Mouse (Mus musculus) brain, embryonic 14.5 days (tissue): Measurements from ENCODE around the gene Dhh. TPM values are rescaled to one million over a fixed set of nuclear protein-coding genes. Genes with fewer than 3 reads are reported as not detected.
"Not testable (repeated sequence)": the region's sequence is repeated elsewhere in the genome, so short reads cannot be mapped to it uniquely, and the experiment has no call there.

ENCODE experiments used
- DNase-seq: peaks from one replicate; pipeline ENCODE4 v3.0.0-alpha.2; 2011; ENCODE audit warnings: low read depth
- CTCF ChIP-seq: fragments of 200-500 bp; IDR thresholded peaks from 2 replicates; pipeline ENCODE4 v1.5.1; 2012; ENCODE audit warnings: inconsistent platforms, mild to moderate bottlenecking, moderate library complexity, borderline replicate concordance; ENCODE audit not compliant: insufficient read depth, insufficient read length; ENCODE audit errors: extremely low read depth
- POLR2A ChIP-seq: fragments of 200-500 bp; IDR thresholded peaks from 2 replicates; pipeline ENCODE4 v1.6.1; 2012; ENCODE audit warnings: mild to moderate bottlenecking, inconsistent platforms, borderline replicate concordance; ENCODE audit not compliant: poor library complexity, insufficient read depth, insufficient read length, severe bottlenecking; ENCODE audit errors: extremely low read depth
- polyA plus RNA-seq: library from polyadenylated mRNA; depleted of rRNA; stranded (reverse); fragments of >200 nt; gene quantifications from 2 replicates; pipeline ENCODE4 v1.2.3, GENCODE M21; 2012

Dhh gene
- polyA plus RNA-seq, 1 experiment: 0.88 TPM

GRCm38 (mm10) chr15:98927566-98927965 lies 29.2 kb upstream of the Dhh start:
- TF ChIP-seq POLR2A: no peak
- TF ChIP-seq CTCF: no peak
- no peak for DNase-seq

- no peak for DNase-seq
- TF ChIP-seq POLR2A (no peak), CTCF (no peak)
Observed at GRCm38 (mm10) chr15:98924682-98925081, 26.3 kb upstream of the Dhh start.

- DNase-seq: no peak
- TF ChIP-seq POLR2A: no peak
- no peak for TF ChIP-seq CTCF
Observed at GRCm38 (mm10) chr15:98923031-98923537, 24.7 kb upstream of the Dhh start.

GRCm38 (mm10) chr15:98922581-98922980 lies 24.2 kb upstream of the Dhh start:
- no peak for TF ChIP-seq CTCF
- no peak for DNase-seq

- TF ChIP-seq POLR2A: no peak
- no peak for TF ChIP-seq CTCF
- no peak for DNase-seq
Observed at GRCm38 (mm10) chr15:98921510-98921909, 23.2 kb upstream of the Dhh start.

- DNase-seq: not testable (repeated sequence)
Observed at GRCm38 (mm10) chr15:98918499-98918895, 20.2 kb upstream of the Dhh start.

GRCm38 (mm10) chr15:98917538-98918498 lies 19.5 kb upstream of the Dhh start, which contains the start of gene Lmbr1l:
Gene Lmbr1l (minus strand): TSS chr15:98918231.
- peak; percentile 49; the same call in 1 of the 2 replicates for TF ChIP-seq POLR2A
- no peak for TF ChIP-seq CTCF
- peak; percentile 100 for DNase-seq

- peak; percentile 52 for DNase-seq
- TF ChIP-seq CTCF: no peak
- TF ChIP-seq POLR2A: no peak
Observed at GRCm38 (mm10) chr15:98917091-98917490, 18.8 kb upstream of the Dhh start.

- no peak for DNase-seq
- TF ChIP-seq POLR2A (no peak), CTCF (no peak)
Observed at GRCm38 (mm10) chr15:98916016-98916415, 17.7 kb upstream of the Dhh start.

GRCm38 (mm10) chr15:98914903-98915302 lies 16.6 kb upstream of the Dhh start:
- no peak for DNase-seq
- TF ChIP-seq CTCF: no peak
- TF ChIP-seq POLR2A: no peak

- peak; percentile 67 for DNase-seq
- TF ChIP-seq POLR2A (no peak), CTCF (peak; percentile 81)
Observed at GRCm38 (mm10) chr15:98904692-98905091, 6.4 kb upstream of the Dhh start.

GRCm38 (mm10) chr15:98902600-98902999 lies 4.3 kb upstream of the Dhh start:
- TF ChIP-seq CTCF (no peak), POLR2A (no peak)
- no peak for DNase-seq

- DNase-seq: no peak
- TF ChIP-seq CTCF: no peak
- TF ChIP-seq POLR2A: no peak
Observed at GRCm38 (mm10) chr15:98901530-98901929, 3.2 kb upstream of the Dhh start.

GRCm38 (mm10) chr15:98897495-98897894 lies 845 bp downstream of the Dhh start:
- no peak for DNase-seq
- TF ChIP-seq POLR2A: no peak
- no peak for TF ChIP-seq CTCF
